Mouse (Mus musculus) T-helper 17 cell (primary cell): ENCODE data around the gene Mfrp.
"Not testable (repeated sequence)": the region's sequence is repeated elsewhere in the genome, so short reads cannot be mapped to it uniquely, and the experiment has no call there.

ENCODE experiments used
- in situ Hi-C, 2 experiments: fragments of 300-600 bp; cut with MboI, MseI; formaldehyde crosslinking; loops; 1 replicate in 1 of 2; 2 replicates in 1 of 2; pipeline ENCODE4 v1.15.1; 2025; ENCODE audit warnings: high pct_unique_total_duplicates in 2 of 2

The Mfrp gene

DNA sequence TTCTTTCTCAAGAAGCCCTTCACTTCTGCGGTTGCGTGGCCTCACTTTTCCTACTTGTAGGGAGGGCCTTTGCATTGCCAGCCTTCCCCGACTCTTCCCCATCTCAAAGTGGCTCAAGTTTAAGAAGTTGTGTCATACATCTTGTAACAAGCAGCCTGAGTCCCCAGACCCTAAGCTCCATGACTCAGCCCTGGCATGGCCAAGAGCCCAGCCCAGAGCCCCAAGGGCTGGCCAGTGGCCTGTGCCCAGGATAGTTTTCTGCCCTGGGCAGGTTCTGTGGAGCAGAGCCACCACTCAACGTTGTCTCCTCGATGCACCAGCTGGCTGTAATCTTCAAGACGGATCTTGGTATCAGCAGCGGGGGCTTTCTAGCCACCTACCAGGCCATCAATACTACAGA is 3.4 kb downstream of the Mfrp start:
- in situ Hi-C loops = loop anchor here in 1 of 2 experiments (5.0 kb wide), 1 partner anchor 118 kb away; no protein-coding TSS in a partner anchor

DNA sequence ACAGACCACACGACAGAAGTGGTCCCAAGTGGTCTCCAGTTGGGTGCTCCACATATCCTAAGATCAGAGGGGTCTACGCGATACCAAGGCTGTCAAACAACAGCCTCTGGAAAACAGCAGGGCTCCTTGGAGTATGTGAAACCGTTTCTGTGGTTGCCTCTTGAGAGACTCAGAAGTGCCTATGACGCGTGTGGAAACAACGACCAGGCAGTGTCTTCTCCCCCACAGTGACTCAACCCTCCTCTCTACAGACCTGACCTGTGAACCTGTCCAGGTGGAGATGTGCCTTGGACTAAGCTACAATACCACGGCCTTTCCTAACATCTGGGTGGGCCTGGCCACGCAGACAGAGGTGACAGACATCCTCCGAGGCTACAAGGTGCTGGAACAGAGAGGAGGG is 4.3 kb downstream of the Mfrp start:
- in situ Hi-C loops = loop anchor here in 1 of 2 experiments (5.0 kb wide), 1 partner anchor 118 kb away; no protein-coding TSS in a partner anchor

DNA sequence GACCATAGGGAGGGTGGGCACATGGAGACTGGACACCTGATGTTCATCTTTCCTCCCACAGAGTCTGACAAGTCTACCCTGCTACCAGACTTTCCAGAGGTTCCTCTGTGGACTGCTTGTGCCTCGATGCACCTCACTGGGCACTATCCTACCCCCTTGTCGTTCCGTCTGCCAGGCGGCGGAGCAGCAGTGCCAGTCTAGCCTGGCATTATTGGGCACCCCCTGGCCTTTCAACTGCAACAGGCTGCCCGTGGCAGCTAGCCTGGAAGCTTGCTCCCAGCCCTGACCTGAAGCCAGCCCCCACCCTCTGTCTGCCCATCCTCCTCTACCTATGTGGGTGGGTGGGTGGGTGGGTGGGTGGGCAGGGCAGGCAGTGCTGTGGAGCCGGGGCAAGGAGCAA is 4.7 kb downstream of the Mfrp start:
- in situ Hi-C loops = loop anchor here in 1 of 2 experiments (5.0 kb wide), 1 partner anchor 119 kb away; no protein-coding TSS in a partner anchor

DNA sequence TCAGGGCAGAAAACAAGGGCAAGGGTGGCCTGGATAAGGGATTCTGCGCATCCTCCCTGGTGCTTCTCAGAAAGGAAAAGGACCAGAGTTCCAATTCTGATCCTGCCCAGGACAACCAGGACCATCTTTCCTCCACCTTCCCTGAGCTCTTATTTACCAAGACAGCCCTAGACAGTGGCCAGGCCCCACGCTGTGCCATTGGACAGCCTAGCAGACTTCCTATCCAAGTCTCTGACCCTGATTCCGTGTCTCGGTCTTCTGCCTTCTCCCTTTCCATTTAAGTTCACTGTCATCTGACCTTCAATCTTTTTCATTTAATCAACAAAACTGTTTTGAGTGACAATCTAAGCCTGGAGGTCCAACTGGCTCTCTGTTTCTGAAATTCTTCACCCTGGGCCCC is 5.1 kb downstream of the Mfrp start:
- in situ Hi-C loops = loop anchor here in 1 of 2 experiments (5.0 kb wide), 1 partner anchor 119 kb away; no protein-coding TSS in a partner anchor

DNA sequence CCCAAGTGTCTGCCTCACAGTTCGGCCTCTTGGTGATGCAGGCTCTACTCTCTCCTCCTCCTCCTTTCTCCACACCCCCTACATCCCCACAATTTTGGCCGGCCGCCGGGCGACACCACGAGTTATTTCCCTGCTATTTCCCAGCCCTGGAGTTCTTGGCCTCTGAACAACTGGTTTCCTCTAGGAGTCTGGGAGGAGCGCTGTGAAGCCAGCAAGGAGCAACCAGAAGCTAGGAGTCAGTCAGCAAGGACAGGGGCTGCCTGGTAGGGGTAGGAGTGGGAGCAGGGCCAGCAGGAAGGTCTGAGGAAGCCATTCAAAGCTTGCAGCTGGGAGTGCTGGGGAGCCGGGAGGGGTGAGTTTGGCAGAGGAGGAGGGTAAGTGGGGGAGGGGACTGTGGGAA is 5.6 kb downstream of the Mfrp start, which contains the start of gene C1qtnf5:
TSS of gene C1qtnf5 (plus strand) at position 136 of the 400 bp plus-strand sequence.
- in situ Hi-C loops = loop anchor here in 1 of 2 experiments (5.0 kb wide), 1 partner anchor 120 kb away; no protein-coding TSS in a partner anchor

DNA sequence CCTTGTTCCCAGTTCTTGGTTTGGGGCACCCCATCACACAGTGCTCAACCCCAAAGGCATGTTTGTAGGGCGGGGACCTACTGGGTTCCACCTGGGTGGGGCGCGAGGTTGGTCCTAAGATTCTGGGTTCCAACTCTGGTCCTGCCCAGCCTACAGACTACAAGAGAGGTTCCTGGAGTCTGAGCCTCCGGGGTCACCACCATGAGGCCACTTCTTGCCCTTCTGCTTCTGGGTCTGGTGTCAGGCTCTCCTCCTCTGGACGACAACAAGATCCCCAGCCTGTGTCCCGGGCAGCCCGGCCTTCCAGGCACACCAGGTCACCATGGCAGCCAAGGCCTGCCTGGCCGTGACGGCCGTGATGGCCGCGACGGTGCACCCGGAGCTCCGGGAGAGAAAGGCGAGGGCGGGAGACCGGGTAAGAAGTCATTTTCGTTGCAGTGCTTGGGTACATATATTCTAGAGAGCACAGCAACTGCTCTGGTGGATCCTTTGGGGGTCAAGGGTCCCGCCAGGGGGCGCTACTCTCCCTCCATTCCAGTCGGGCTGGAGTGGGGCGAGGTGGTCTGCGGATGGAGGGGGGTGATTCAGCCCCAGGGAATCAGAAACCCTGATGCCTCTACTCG is 6.1 kb downstream of the Mfrp start:
- in situ Hi-C loops = loop anchor here in 1 of 2 experiments (5.0 kb wide), 1 partner anchor 120 kb away; no protein-coding TSS in a partner anchor

DNA sequence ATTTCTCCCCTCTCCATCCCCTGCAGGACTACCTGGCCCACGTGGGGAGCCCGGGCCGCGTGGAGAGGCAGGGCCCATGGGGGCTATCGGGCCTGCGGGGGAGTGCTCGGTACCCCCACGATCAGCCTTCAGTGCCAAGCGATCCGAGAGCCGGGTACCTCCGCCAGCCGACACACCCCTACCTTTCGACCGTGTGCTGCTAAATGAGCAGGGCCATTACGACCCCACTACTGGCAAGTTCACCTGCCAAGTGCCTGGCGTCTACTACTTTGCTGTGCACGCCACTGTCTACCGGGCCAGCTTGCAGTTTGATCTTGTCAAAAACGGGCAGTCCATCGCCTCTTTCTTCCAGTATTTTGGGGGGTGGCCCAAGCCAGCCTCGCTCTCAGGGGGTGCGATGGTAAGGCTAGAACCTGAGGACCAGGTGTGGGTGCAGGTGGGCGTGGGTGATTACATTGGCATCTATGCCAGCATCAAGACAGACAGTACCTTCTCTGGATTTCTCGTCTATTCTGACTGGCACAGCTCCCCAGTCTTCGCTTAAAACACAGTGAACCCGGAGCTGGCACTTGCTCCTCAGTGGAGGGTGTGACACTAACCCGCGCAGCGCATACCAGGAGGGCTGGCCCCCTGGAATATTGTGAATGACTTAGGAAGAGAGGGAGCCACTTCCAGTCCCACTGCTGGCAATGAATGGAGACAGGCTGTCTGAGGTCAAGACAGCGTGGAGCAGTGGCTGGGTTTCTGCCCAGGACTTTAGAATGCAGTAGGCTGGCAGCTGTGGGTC is 6.9 kb downstream of the Mfrp start:
- in situ Hi-C loops = loop anchor here in 1 of 2 experiments (5.0 kb wide), 1 partner anchor 121 kb away; no protein-coding TSS in a partner anchor

DNA sequence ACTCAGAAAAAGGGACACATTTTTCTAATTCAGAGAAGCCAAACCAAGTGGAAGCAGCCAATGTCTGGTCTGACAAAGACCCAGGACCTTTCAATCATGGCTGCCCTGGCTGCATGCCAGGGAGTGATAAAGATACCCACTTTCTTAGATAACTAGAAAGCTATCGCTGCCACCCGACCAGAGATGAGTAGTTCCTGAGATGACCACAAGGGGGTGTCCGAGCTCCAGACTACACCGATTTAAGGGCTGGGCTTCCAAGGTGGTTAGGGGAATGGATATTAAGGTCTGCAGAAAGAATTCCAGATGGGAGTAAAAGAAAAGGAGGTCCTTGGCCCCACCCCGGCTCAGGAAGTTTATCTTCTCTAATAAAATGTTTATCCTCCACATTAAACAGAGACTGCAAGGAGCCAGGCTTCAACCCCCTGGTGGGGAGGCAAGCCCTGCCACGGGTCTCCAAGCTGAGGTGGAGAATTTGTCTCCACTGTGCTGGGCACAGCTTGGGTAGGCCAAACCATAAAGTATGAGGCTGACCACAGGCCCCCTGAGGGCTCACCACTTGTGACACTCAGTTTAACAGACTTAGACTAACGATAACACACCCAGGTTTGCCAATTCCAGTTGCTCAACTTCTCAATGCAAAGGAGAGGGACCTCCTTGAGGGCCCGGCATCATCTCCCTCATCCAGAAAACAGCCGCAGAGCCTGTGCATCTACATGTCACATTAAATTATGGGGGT is 8.0 kb downstream of the Mfrp start:
- in situ Hi-C loops = loop anchor here in 1 of 2 experiments (5.0 kb wide), 1 partner anchor 122 kb away; no protein-coding TSS in a partner anchor

DNA sequence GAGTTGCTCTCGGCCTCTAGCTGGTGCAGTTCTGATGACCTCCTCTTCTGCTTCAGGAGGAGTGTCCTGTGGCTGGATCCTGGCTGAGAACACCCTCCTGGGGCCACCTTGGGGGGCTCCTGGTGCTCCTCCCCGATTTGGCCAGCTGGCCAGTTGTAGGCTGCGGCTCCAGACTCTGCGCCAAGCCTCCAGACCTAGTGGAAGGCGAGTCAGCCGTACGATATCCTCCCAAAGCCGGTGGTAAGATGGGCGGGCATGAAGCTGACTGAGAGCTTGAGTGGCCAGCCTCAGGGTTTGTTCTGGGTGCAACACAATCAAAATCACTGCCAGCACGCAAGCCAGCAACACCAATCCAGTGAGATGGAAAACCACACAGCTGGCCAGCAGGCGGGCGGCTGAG is 10.4 kb downstream of the Mfrp start:
- in situ Hi-C loops = not testable (repeated sequence)

DNA sequence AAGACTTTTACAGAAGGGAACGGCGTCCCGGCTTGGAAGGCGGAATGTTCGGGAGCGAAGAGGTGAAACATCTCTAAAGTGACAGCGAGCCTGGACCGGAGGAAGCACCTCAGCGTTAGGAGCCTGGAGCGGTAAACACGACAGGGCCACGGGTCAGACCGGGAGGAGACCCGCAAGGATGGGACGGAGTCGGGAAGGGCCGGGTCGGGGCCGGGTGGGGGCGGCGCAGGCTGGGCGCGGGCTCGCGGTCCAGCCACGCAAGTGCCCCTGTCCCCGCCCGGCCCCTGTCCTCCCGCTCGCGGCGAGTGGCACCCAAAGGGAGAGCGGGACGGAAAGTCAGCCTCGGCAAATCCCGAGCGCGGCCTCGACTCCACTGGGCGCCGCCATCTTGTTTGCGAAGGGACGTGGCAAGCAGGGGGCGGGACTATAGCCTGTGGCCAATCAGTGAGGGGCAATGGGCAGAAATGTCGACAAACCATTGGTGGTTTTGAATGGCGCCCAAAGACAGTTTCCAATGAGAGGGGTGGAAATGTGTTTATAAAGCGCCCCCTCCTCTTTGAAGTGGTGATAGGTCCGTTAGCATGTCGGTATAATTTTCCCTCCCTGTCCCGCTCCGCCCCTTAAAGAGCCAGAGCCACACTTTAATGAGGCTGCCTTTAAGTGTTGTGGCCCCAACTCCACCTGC is 11.7 kb downstream of the Mfrp start, which contains the start of the genes Gm49380 and Rnf26:
TSS of gene Gm49380 (minus strand) at position 396 of the 685 bp plus-strand sequence.
TSS of gene Rnf26 (minus strand) at position 413 of the 685 bp plus-strand sequence.
- in situ Hi-C loops = no loop called here

DNA sequence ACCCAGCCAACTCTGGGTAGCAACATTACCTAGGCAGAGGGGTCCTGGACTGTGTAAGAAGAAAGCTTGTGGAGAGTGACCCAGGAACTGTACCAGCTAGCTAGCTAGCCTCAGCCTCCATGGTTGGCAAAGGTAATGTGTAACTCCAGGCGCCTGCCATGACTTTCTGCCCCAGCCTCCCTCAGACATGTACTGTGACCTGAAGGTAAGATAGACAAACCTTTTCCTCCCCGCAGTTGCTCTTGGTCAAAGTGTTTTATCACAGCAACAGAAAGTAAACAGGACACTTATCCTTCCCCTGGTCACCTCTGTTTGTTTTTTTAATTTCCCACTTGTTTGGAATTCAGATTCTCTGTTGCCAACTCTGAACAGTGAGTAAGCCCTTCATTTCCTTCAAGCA is 12.9 kb downstream of the Mfrp start:
- in situ Hi-C loops = no loop called here

DNA sequence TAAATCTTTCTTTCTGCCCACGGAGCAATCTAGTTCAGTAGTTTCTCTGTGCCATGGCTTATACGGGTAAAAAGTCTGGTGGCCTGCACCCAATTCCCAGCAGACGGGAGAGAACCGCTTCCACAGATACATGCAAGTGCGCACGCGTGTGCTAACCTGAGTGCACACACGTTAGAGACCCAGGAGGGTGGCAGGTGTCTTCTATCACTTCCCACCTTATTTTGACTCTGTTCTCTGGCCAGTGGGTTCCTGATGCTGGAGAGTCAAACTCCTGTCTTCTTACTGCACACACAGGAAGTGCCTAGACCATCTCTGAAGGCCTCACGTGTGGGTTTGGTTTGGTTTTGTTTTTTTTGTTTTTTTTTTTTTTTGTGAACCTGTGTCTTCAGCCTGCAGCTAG is 14.1 kb downstream of the Mfrp start:
- in situ Hi-C loops = no loop called here

DNA sequence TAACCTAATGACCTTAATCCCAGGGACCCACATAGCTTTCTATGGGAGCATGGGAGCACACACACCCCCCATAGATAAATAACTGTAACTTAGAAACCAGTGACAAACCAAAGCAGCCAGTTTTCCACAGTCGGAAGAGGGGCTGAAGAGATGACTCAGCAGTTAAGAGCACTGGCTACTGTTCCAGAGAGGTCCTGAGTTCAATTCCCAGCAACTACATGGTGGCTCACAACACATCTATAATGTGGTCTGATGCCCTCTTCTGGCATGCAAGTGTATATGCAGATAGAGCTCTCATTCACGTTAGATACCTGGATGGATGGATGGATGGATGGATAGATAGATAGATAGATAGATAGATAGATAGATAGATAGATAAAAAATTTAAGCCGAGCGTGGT is 14.7 kb downstream of the Mfrp start:
- in situ Hi-C loops = no loop called here

DNA sequence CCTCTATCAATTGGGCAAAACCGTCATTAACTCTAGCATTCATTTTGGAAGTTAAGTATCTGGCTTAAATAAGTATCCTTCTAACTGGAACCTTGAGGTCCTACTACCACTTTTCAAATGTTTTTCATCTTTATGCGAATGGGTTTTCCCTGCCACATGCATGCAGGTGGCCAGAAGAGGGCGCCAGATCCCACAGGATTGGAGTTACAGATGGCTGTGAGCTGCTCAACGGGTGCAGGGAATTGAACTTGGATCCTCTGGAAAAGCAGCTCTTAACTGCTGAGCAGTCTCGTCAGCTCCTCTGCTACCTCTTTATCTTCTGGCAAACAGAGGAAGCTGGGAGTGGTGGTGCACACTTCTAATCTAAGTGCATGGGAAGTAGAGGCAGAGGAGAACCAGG is 17.5 kb downstream of the Mfrp start:
- in situ Hi-C loops = no loop called here

DNA sequence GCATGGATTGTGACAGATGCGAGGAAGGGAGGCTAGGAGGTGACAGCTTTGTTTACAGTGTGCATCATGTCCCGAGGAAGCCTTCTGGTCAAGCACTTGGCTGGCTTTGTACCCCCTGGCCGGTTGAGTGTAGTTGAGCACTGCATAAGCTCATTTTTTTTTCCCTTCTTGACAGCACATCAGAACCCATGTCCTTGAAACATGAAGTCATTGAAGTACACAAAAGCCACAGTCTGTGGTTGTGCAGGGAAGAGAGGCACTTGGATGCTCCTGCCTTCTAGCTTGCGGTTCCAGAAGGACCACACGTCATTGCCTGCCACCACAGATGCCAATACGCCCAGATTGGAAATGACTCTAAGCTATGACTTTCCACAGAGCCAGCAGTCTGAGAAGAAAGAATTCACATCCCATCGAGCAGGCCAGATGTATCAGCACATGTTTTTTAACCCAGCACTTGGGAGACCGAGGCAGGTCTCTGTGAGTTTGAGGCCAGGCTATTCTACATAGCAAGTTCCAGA is 18.5 kb downstream of the Mfrp start:
- in situ Hi-C loops = loop anchor here in 1 of 2 experiments (10.0 kb wide), 1 partner anchor 235 kb away; no protein-coding TSS in a partner anchor

DNA sequence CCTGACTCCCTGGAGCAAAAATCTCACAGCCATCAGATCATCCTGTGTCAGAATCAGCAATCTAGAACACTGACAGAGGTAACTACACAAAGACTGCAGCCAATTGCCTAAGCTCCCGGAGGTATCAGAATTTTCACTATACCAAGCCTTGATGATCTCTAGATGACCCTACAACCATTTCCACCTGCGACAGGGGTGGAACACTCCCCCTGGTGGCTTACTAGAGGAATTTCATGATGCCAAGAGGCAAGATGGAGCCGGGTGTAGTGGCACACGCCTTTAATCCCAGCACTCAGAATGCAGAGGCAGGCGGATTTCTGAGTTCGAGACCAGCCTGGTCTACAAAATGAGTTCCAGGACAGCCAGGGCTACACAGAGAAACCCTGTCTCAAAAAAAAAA is 22.8 kb downstream of the Mfrp start:
- in situ Hi-C loops = loop anchor here in 1 of 2 experiments (10.0 kb wide), 1 partner anchor 230 kb away; no protein-coding TSS in a partner anchor

DNA sequence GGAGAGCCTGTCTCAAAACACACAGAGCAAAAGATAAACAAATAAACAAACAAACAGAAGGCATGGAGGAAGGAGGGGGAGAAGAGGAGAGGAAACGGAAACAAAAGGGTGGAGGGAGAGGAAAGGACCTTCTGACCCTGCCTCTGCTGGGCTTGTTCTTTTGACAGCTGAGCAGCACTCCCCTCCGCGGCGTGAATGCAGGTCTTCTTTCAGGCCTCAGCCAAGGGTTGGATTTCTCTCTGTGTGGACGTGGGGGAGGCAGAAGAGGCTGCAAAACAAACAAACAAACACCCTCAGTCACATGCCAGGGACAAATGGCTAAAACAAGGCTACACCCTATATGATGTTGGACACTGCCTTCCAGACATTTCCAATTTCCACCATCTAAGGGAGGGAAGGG is 23.5 kb downstream of the Mfrp start:
- in situ Hi-C loops = loop anchor here in 1 of 2 experiments (10.0 kb wide), 1 partner anchor 230 kb away; no protein-coding TSS in a partner anchor

DNA sequence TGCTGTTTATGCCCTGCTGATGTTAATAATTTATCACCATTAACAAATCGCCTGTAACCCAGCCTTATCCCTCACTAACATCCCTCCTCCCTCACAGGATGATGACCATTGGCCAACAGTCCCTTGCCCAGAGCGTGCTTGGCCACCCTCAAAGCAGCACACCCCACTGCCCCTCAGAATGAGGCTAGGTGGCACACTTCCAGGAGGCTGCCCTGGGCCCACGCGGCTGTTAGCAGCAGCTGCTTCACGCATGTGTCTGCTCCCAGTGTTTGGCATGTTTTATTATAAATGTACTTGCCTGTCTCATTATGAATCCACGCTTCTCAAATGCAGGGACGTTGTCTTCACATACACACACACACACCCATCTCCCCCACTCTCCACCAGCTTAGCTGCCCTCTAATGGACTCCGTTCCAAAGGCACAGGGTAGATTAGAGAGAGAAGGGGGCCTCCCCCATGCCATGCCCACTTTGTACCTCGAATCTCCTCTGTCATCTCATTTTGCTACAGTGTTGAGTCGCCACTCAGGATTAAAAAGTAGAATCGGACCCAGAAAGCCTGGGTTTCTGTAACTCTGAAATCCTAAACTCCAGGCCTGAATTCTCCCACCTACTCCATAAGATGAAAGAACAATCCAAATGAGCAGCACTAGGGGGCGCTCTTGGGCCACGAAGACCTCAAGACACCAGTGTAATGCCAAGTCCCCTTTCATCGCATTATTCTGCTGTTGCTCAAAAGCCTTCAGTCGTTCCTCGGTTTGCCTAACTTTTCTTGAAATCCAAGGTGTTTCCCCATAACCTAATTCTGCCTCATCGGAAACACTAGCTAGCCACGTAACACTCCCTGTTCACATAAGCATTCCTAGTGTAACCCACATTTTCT is 24.3 kb downstream of the Mfrp start:
- in situ Hi-C loops = loop anchor here in 1 of 2 experiments (10.0 kb wide), 1 partner anchor 229 kb away; no protein-coding TSS in a partner anchor

DNA sequence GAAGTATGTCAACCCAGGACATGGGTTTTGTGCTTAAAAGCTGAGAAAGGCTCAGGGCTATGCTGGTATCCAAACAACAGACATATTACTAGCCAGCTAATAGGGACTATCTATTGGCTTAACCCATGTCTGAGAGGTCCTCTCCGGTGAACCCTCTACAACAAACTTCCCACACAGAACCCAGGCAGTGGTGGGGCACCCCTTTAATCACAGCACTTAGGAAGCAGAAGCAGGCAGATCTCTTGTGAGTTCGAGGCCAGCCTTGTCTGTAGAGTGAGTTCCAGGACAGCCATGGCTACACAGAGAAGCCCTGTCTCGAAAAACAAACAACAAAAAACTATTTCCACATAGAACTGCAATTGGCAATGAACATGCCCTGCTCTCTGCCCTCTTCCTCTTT is 25.2 kb downstream of the Mfrp start:
- in situ Hi-C loops = loop anchor here in 1 of 2 experiments (10.0 kb wide), 1 partner anchor 228 kb away; no protein-coding TSS in a partner anchor
